Mouse (Mus musculus) neural tube, embryonic 15.5 days (tissue): Measurements from ENCODE around the gene Prss22. TPM values are rescaled to one million over a fixed set of nuclear protein-coding genes. Genes with fewer than 3 reads are reported as not detected.
A peak's percentile ranks its signal among the peaks of the same experiment; 100 is the strongest.
"Not testable (repeated sequence)": the region's sequence is repeated elsewhere in the genome, so short reads cannot be mapped to it uniquely, and the experiment has no call there.

Source experiments
- ATAC-seq: fragments of 200-750 bp; cut with Nextera tagmentation; 2 replicates; pipeline ENCODE4 v1.8.0; 2017; ENCODE audit warnings: mild to moderate bottlenecking, moderate TSS enrichment, moderate library complexity; ENCODE audit not compliant: low FRiP score
- H3K27ac ChIP-seq: fragments of 300-500 bp; sonication (generic); replicated peaks from 2 replicates; pipeline ENCODE4 v1.5.1; 2015; ENCODE audit warnings: mild to moderate bottlenecking, inconsistent platforms
- H3K27me3 ChIP-seq: fragments of 300-500 bp; sonication (generic); replicated peaks from 2 replicates; pipeline ENCODE4 v1.6.1; 2015; ENCODE audit warnings: inconsistent platforms
- H3K36me3 ChIP-seq: fragments of 300-500 bp; sonication (generic); 2 replicates; pipeline ENCODE4 v1.6.1; 2015; ENCODE audit warnings: inconsistent platforms
- H3K4me1 ChIP-seq: fragments of 300-500 bp; sonication (generic); 2 replicates; pipeline ENCODE4 v1.6.1; 2015; ENCODE audit warnings: inconsistent platforms
- H3K4me2 ChIP-seq: fragments of 300-500 bp; sonication (generic); 2 replicates; pipeline ENCODE4 v1.6.1; 2015; ENCODE audit warnings: inconsistent platforms, mild to moderate bottlenecking, moderate library complexity
- H3K4me3 ChIP-seq: fragments of 300-500 bp; sonication (generic); replicated peaks from 2 replicates; pipeline ENCODE4 v1.5.1; 2015; ENCODE audit warnings: mild to moderate bottlenecking, inconsistent platforms
- H3K9ac ChIP-seq: fragments of 300-500 bp; sonication (generic); replicated peaks from 2 replicates; pipeline ENCODE4 v1.6.1; 2015; ENCODE audit warnings: mild to moderate bottlenecking, inconsistent platforms
- H3K9me3 ChIP-seq: fragments of 300-500 bp; sonication (generic); replicated peaks from 2 replicates; pipeline ENCODE4 v1.6.1; 2016; ENCODE audit warnings: inconsistent platforms
- WGBS: fragments of 180-500 bp; shearing (Covaris S2); methylation state at CpG from one replicate; pipeline ENCODE4 v1.1.7; 2015; ENCODE audit warnings: mixed read lengths; 5-methylcytosine and 5-hydroxymethylcytosine counted together
- polyA plus RNA-seq: library from polyadenylated mRNA; unstranded; fragments of >200 nt; fragmentation: Nextera tagmentation; extraction: Ambion mirVana; gene quantifications from 2 replicates; pipeline ENCODE4 v1.2.1, GENCODE M21; 2015

The Prss22 gene
- polyA plus RNA-seq, 1 experiment from 2014 or later = not detected

DNA sequence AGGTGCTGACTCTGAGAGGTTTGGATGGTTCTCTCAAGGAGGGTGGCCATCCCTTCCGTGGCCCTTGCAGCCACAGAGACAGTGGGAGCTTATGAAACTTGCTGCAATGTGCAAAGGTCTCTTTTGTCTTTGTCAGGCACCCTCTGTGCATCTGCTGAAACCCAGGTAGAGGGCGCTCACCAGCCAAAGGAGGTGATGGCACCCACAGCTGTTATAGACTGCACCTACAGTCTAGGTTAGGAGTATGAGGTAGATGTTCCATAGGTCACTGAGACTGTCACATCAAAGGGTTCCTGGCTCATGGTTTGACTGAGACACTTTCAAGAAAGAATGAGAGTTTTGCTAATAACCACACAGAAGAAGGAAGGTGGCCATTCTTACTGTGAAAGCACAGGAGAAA, 29.1 kb downstream of the Prss22 start:
- Histone ChIP-seq H3K4me2 (no peak overlapping the region), H3K4me3 (no peak overlapping the region), H3K36me3 (no peaks in the 10 kb centered on the region), H3K9me3 (no peaks in the 10 kb centered on the region), H3K27ac (no peak overlapping the region), H3K9ac (no peak overlapping the region), H3K4me1 (no peaks in the 10 kb centered on the region), H3K27me3 (no peaks in the 10 kb centered on the region)
- 65% methylated on average over 2 of the region's 2 CpGs for WGBS
- no peak for ATAC-seq

DNA sequence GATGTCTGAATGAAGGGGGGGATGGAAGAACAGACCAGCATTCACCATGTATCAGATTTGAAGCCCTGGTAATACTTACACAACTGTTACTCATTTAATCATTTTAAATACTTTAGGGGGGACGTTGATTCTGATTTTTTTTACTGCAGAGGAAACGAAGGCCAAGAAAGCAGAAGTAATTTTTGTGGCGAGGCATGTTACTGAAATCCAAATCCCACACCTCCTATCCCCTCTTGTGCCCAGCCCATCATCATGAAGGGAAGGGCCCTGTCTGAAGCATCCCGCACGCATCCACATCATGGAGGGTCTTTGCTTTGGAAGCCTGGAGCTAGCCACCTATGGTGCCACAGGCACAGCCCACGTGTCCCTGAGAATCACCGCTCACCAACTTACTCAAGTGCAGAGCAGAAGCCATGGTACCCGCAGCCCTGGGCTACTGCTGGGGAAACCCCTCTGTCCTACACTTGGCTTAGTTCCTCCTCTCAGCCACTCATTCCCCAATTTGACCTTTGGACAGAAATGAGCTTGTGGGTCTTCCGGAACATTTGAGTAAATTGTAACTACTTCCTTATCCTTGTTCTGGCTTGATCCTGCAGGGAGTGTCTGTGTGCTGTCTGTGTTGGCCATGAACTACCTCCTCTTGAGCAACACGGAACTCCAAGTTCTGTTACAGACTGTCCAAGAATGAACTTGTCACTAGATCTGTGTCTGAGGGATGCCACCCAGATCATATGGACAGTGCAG, 31.1 kb downstream of the Prss22 start:
- Histone ChIP-seq H3K36me3 (no peaks in the 10 kb centered on the region), H3K4me2 (no peak overlapping the region), H3K4me1 (no peaks in the 10 kb centered on the region), H3K27me3 (no peaks in the 10 kb centered on the region), H3K9me3 (no peaks in the 10 kb centered on the region), H3K9ac (no peak overlapping the region), H3K27ac (no peak overlapping the region), H3K4me3 (no peak overlapping the region)
- ATAC-seq = no peak
- WGBS = 89% methylated on average over 10 of the region's 10 CpGs

DNA sequence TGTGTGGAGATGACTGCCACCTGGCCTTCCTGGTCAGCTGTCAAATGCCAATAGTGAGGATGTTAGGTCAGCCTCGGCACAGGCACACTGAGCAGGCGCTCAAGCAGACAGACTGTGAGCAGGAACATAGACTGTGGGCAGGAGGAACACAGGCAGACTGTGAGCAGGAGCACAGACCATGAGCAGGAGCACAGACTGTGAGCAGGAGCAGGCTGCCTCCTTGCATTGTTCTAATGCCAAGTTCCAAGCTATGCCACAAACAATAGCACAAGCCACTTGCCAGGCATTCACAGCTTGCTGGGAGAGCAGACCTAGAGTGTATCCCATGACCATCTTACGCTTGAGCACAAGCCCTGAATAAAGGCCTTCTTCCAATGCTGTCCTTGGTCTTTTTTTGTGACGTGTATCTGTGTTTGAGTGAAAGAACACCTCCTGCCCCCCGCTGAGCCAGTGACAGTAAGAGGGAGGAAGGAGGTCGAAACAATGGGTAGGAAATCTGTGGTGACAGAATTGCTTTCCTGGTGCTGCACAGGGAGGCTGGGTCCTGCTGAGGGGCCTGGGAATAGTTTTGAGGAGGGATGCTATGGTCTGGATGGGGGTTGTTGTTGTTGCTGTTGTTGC, 32.0 kb downstream of the Prss22 start:
- Histone ChIP-seq H3K9ac (no peak overlapping the region), H3K4me1 (no peaks in the 10 kb centered on the region), H3K9me3 (no peaks in the 10 kb centered on the region), H3K4me2 (no peak overlapping the region), H3K36me3 (no peaks in the 10 kb centered on the region), H3K4me3 (no peak overlapping the region), H3K27ac (no peak overlapping the region), H3K27me3 (no peaks in the 10 kb centered on the region)
- no peak for ATAC-seq
- 37% methylated on average over 6 of the region's 6 CpGs for WGBS

DNA sequence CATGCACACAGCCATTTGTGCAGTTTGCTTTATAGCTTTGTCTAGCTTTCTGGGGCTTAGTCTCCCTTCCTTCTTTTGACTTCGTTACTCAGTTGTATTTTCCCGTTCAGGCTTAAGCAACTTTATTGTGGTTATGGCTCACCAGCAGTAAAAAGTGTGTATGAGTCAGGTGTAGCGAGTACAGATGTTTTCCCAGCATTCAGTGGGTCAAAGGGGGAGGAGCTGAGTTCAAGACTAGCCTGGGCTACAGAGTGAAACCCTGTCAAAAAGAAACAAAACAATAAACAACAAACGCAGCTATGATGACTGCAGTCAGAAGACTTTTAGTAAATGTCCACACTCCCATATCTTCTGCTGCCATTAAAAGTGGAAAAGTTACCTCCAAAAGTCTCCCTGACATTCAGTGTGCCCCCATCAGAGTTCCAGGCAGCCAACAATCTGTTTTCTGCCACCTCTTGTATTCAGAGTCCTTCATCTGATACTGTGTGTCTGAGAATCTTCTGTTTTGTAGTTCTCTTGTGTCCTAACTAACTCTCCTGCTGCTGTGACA, 36.3 kb downstream of the Prss22 start:
- H3K4me3 ChIP-seq = no peak overlapping the region
- ATAC-seq = no peak
- WGBS = 37% methylated on average over 4 of the region's 4 CpGs
- H3K9me3 ChIP-seq = no peaks in the 10 kb centered on the region
- H3K4me1 ChIP-seq = 0 out of 2 replicates have a peak, but pooled peaks cover 4% of the 10 kb centered on the region
- H3K27ac ChIP-seq = no peak overlapping the region
- H3K9ac ChIP-seq = no peak overlapping the region
- H3K36me3 ChIP-seq = no peaks in the 10 kb centered on the region
- no peaks in the 10 kb centered on the region for H3K27me3 ChIP-seq
- no peak overlapping the region for H3K4me2 ChIP-seq

DNA sequence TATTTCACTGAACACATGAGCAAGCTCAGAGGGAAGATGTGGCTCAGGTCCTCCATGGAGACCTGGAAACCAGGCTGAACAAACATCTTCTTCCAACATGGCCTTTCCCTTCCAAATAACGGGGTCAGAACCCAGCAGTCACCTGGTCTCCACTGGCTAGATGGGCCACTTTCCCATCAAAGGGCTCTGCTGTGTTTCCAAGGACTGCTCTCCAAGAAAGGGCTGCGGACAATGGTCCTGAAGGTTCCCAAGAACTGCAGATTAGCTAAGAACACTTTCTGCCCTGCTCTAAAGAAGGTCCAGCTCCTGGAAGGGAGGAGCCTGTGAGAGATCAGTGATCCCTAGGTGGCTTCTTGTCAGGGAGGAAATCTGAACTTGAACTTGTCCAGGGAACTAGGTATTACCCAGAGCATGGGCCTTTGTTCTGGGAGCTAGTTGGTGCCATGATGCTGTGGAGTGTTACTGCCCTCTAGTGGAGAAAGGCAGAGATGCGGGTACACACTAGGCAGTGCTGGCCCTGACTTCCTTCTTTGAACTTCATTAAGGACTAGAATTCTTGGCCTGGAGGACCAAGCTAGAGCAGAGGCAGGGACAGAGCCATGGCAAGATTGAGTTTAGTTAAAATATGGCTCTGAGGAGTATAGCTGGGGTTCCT, 37.7 kb downstream of the Prss22 start:
- Histone ChIP-seq H3K27ac (peak overlapping the region; percentile 28; the same call in 1 of the 2 replicates), H3K4me3 (no peak overlapping the region), H3K9me3 (no peaks in the 10 kb centered on the region), H3K9ac (no peak overlapping the region), H3K4me1 (0 out of 2 replicates have a peak, but pooled peaks cover 4% of the 10 kb centered on the region), H3K36me3 (no peaks in the 10 kb centered on the region), H3K4me2 (no peak overlapping the region), H3K27me3 (no peaks in the 10 kb centered on the region)
- WGBS = 44% methylated on average over 3 of the region's 3 CpGs
- peak; percentile 94 for ATAC-seq

DNA sequence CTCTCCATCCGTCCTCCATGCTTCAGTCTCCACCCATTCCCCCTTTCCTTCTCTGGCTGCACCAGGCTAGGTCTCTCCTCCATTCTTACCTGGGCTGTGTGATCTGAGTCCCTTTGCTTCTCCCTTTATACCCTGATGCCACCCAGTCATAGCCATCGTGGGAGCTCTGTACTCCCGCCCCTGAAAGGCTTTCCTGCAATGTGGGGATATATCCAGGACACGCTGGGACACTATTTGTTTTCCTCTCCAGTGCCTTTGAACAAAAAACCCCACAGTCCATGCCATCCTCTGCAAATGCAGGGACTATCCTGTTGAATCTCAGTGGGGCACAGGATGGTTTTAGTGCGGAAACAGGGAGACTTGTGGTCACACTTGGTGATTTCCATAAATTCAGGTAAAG, 42.7 kb downstream of the Prss22 start, which contains the start of gene Sbpl:
TSS of gene Sbpl (minus strand) at position 101 of the 400 bp plus-strand sequence.
- no peak for ATAC-seq
- no peak within 1 kb of the TSS for H3K4me3 ChIP-seq
- no peaks in the 10 kb centered on the region for H3K36me3 ChIP-seq
- 71% methylated on average over 5 of the region's 5 CpGs for WGBS
- H3K9me3 ChIP-seq = no peaks in the 10 kb centered on the region
- no peak within 1 kb of the TSS for H3K4me2 ChIP-seq
- no peak within 1 kb of the TSS for H3K27ac ChIP-seq
- 0 out of 2 replicates have a peak, but pooled peaks cover 3% of the 10 kb centered on the region for H3K4me1 ChIP-seq
- no peaks in the 10 kb centered on the region for H3K27me3 ChIP-seq
- H3K9ac ChIP-seq = no peak within 1 kb of the TSS

DNA sequence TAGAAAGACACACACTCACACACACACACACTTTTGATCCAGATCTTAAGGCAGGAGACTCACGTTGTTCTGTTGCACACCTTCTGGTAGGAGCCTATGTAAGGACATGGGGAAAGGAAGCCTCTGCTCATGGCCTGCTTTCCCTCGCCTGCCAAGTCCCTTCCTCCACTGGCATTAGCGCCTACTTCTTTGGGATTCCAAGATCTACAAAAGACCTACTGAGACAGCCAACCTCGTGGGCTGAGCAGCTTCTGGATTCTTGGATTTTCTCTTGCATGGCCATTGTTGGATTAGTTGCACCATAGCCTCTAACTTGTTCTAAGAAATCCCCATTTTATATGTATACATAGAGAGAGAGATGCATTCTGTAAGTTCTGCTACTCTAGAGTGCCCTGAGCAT, 47.1 kb downstream of the Prss22 start:
- not testable (repeated sequence) for H3K4me1 ChIP-seq, ATAC-seq, H3K9me3 ChIP-seq, H3K27me3 ChIP-seq, H3K4me3 ChIP-seq, H3K27ac ChIP-seq, H3K4me2 ChIP-seq, H3K9ac ChIP-seq, H3K36me3 ChIP-seq
- WGBS = 76% methylated on average over 4 of the region's 4 CpGs

DNA sequence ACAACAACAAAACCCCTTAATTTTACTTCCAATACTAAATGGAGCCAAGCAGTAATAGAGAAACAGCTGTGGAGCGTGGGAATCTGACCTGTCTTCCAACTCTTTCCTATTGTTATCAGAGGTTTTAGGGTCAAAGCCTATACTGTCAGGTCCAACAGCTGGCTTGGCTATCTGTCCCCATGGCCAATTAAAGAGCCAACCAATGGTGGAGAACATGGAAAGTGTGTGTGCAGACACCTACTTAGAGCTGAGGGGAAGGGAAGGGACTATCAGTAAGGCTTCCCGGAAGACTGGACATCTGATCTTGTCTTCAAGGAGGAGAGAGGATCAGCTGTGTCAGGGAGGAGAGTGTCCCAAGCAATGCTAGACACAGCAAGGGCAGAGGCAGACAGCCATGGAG, 48.8 kb downstream of the Prss22 start:
- Histone ChIP-seq H3K27me3 (no peaks in the 10 kb centered on the region), H3K27ac (no peak overlapping the region), H3K4me2 (no peak overlapping the region), H3K4me1 (no peaks in the 10 kb centered on the region), H3K9me3 (no peaks in the 10 kb centered on the region), H3K4me3 (no peak overlapping the region), H3K9ac (no peak overlapping the region), H3K36me3 (no peaks in the 10 kb centered on the region)
- WGBS = 91% methylated on average over 2 of the region's 2 CpGs
- no peak for ATAC-seq

DNA sequence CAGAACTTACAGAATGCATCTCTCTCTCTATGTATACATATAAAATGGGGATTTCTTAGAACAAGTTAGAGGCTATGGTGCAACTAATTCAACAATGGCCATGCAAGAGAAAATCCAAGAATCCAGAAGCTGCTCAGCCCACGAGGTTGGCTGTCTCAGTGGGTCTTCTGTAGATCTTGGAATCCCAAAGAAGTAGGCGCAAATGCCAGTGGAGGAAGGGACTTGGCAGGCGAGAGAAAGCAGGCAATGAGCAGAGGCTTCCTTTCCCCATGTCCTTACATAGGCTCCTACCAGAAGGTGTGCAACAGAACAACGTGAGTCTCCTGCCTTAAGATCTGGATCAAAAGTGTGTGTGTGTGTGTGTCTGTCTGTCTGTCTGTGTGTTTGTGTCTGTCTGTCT, 50.4 kb downstream of the Prss22 start:
- WGBS = 83% methylated on average over 4 of the region's 4 CpGs
- not testable (repeated sequence) for H3K27ac ChIP-seq

More for the DNA sequence above, 50.4 kb downstream of the Prss22 start:
- ATAC-seq, H3K9ac ChIP-seq, H3K4me1 ChIP-seq, H3K4me3 ChIP-seq, H3K36me3 ChIP-seq, H3K4me2 ChIP-seq, H3K27me3 ChIP-seq, H3K9me3 ChIP-seq: not testable (repeated sequence)
